Mouse (Mus musculus) MEL (cell line): Measurements from ENCODE around the gene Tssk2. TPM values are rescaled to one million over a fixed set of nuclear protein-coding genes. Genes with fewer than 3 reads are reported as not detected.

Source experiments
- DNase-seq: peaks from one replicate; pipeline ENCODE4 v3.0.0; 2011; ENCODE audit warnings: low read depth, low spot score
- H3K27ac ChIP-seq: 2 replicates; pipeline ENCODE4 v1.5.1; 2012; ENCODE audit warnings: low read depth, mild to moderate bottlenecking, control low read depth, low read length, moderate library complexity; ENCODE audit not compliant: control insufficient read depth
- H3K27me3 ChIP-seq, 2 experiments: fragments of 150-350 bp in 1 of 2; sonication (generic) in 1 of 2; 2 replicates each; pipeline ENCODE4 v1.6.1; 2012; ENCODE audit warnings: low read length in 2 of 2, mild to moderate bottlenecking in 2 of 2, improper control_type of control experiment in 1 of 2, moderate library complexity in 1 of 2; ENCODE audit not compliant: insufficient read depth in 2 of 2, control insufficient read depth in 1 of 2
- H3K36me3 ChIP-seq, 2 experiments: 2 replicates each; pipeline ENCODE4 v1.6.1; 2012 to 2014; ENCODE audit warnings: low read length in 2 of 2, improper control_type of control experiment in 1 of 2, inconsistent platforms in 1 of 2, mild to moderate bottlenecking in 1 of 2; ENCODE audit not compliant: insufficient read depth in 2 of 2, control insufficient read depth in 1 of 2
- H3K4me1 ChIP-seq, 2 experiments: fragments of 150-350 bp in 1 of 2; sonication (generic) in 1 of 2; 2 replicates each; pipeline ENCODE4 v1.6.1; 2012; ENCODE audit warnings: low read length in 2 of 2, improper control_type of control experiment in 1 of 2, mild to moderate bottlenecking in 1 of 2; ENCODE audit not compliant: insufficient read depth in 2 of 2, control insufficient read depth in 1 of 2
- H3K4me3 ChIP-seq, 2 experiments: fragments of 150-350 bp in 1 of 2; sonication (generic) in 1 of 2; 2 replicates each; pipeline ENCODE4 v1.5.1; 2012; ENCODE audit warnings: low read depth in 2 of 2, low read length in 2 of 2, mild to moderate bottlenecking in 2 of 2, moderate library complexity in 2 of 2, control low read depth in 1 of 2, improper control_type of control experiment in 1 of 2; ENCODE audit not compliant: control insufficient read depth in 1 of 2, insufficient read depth in 1 of 2
- H3K79me2 ChIP-seq: 2 replicates; pipeline ENCODE4 v1.6.1; 2012; ENCODE audit warnings: mild to moderate bottlenecking, low read length, moderate library complexity; ENCODE audit not compliant: control insufficient read depth, poor library complexity, insufficient read depth
- H3K9ac ChIP-seq: 2 replicates; pipeline ENCODE4 v1.6.1; 2012; ENCODE audit warnings: low read depth, mild to moderate bottlenecking, control low read depth, low read length, moderate library complexity; ENCODE audit not compliant: control insufficient read depth, poor library complexity, severe bottlenecking
- H3K9me3 ChIP-seq: fragments of 150-350 bp; sonication (generic); replicated peaks from 2 replicates; pipeline ENCODE4 v1.6.1; 2012; ENCODE audit warnings: mild to moderate bottlenecking, low read length, improper control_type of control experiment, moderate library complexity; ENCODE audit not compliant: insufficient read depth
- BHLHE40 ChIP-seq: IDR thresholded peaks from 2 replicates; pipeline ENCODE4 v1.6.1; 2012; ENCODE audit warnings: low read depth, mild to moderate bottlenecking, inconsistent platforms, low read length, improper control_type of control experiment, borderline replicate concordance
- CHD2 ChIP-seq: IDR thresholded peaks from 2 replicates; pipeline ENCODE4 v1.6.1; 2011; ENCODE audit warnings: low read length, improper control_type of control experiment
- CTCF ChIP-seq, 3 experiments: IDR thresholded peaks in 2 of 3; conservative IDR thresholded peaks in 1 of 3; 2 replicates each; pipeline ENCODE4 v1.5.1; 2011 to 2012; ENCODE audit warnings: low read length in 3 of 3, low read depth in 2 of 3, mild to moderate bottlenecking in 2 of 3, improper control_type of control experiment in 1 of 3, inconsistent platforms in 1 of 3, mixed read lengths in 1 of 3, moderate library complexity in 1 of 3; ENCODE audit not compliant: control insufficient read depth in 1 of 3, insufficient read depth in 1 of 3, poor library complexity in 1 of 3, severe bottlenecking in 1 of 3
- ETS1 ChIP-seq: IDR thresholded peaks from 2 replicates; pipeline ENCODE4 v1.6.1; 2012; ENCODE audit warnings: low read depth, mild to moderate bottlenecking, inconsistent platforms, low read length, improper control_type of control experiment, moderate library complexity
- GABPA ChIP-seq: IDR thresholded peaks from 2 replicates; pipeline ENCODE4 v1.6.1; 2012; ENCODE audit warnings: low read depth, mild to moderate bottlenecking, inconsistent platforms, low read length, improper control_type of control experiment, moderate library complexity
- HCFC1 ChIP-seq: IDR thresholded peaks from 2 replicates; pipeline ENCODE4 v1.6.1; 2012; ENCODE audit warnings: low read depth, mild to moderate bottlenecking, inconsistent platforms, low read length, improper control_type of control experiment, moderate library complexity
- MEF2A ChIP-seq: IDR thresholded peaks from 2 replicates; pipeline ENCODE4 v1.6.1; 2014; ENCODE audit warnings: low read depth, mild to moderate bottlenecking, inconsistent platforms, low read length, improper control_type of control experiment; ENCODE audit not compliant: poor library complexity, insufficient replicate concordance, severe bottlenecking; ENCODE audit errors: extremely low read depth
- MXI1 ChIP-seq: IDR thresholded peaks from 2 replicates; pipeline ENCODE4 v1.6.1; 2011; ENCODE audit warnings: mild to moderate bottlenecking, low read depth, low read length, improper control_type of control experiment
- MYC ChIP-seq: IDR thresholded peaks from 2 replicates; pipeline ENCODE4 v1.6.1; 2011; ENCODE audit warnings: low read depth, mild to moderate bottlenecking, low read length, improper control_type of control experiment, moderate library complexity
- NRF1 ChIP-seq: IDR thresholded peaks from 2 replicates; pipeline ENCODE4 v1.6.1; 2014; ENCODE audit warnings: low read depth, mild to moderate bottlenecking, inconsistent platforms, low read length, improper control_type of control experiment, moderate library complexity; ENCODE audit not compliant: poor library complexity, insufficient read depth, severe bottlenecking
- POLR2A ChIP-seq, 2 experiments: IDR thresholded peaks; 2 replicates each; pipeline ENCODE4 v1.6.1; 2011 to 2012; ENCODE audit warnings: low read length in 2 of 2, mild to moderate bottlenecking in 2 of 2, control low read depth in 1 of 2, improper control_type of control experiment in 1 of 2, low read depth in 1 of 2, moderate library complexity in 1 of 2; ENCODE audit not compliant: control insufficient read depth in 1 of 2, insufficient read depth in 1 of 2, poor library complexity in 1 of 2
- POLR2AphosphoS2 ChIP-seq: IDR thresholded peaks from 2 replicates; pipeline ENCODE4 v1.6.1; 2011; ENCODE audit warnings: low read length, improper control_type of control experiment
- POLR2AphosphoS5 ChIP-seq: IDR thresholded peaks from 2 replicates; pipeline ENCODE4 v1.6.1; 2012; ENCODE audit warnings: low read depth, borderline replicate concordance, mild to moderate bottlenecking, inconsistent platforms, low read length, moderate library complexity, mixed read lengths
- RAD21 ChIP-seq: IDR thresholded peaks from 2 replicates; pipeline ENCODE4 v1.6.1; 2011; ENCODE audit warnings: mild to moderate bottlenecking, low read depth, low read length, improper control_type of control experiment
- SIN3A ChIP-seq: IDR thresholded peaks from 2 replicates; pipeline ENCODE4 v1.6.1; 2012; ENCODE audit warnings: low read length, improper control_type of control experiment, inconsistent platforms
- SMC3 ChIP-seq: IDR thresholded peaks from 2 replicates; pipeline ENCODE4 v1.6.1; 2011; ENCODE audit warnings: low read depth, low read length, improper control_type of control experiment
- USF2 ChIP-seq, 2 experiments: IDR thresholded peaks; 2 replicates each; pipeline ENCODE4 v1.6.1; 2011 to 2012; ENCODE audit warnings: improper control_type of control experiment in 2 of 2, low read length in 2 of 2, borderline replicate concordance in 1 of 2, inconsistent platforms in 1 of 2, low read depth in 1 of 2, mild to moderate bottlenecking in 1 of 2; ENCODE audit not compliant: insufficient read depth in 1 of 2
- ZC3H11A ChIP-seq: IDR thresholded peaks from 2 replicates; pipeline ENCODE4 v1.6.1; 2012; ENCODE audit warnings: low read depth, mild to moderate bottlenecking, inconsistent platforms, low read length, improper control_type of control experiment
- ZMIZ1 ChIP-seq: IDR thresholded peaks from 2 replicates; pipeline ENCODE4 v1.6.1; 2012; ENCODE audit warnings: low read depth, mild to moderate bottlenecking, inconsistent platforms, low read length, improper control_type of control experiment, moderate library complexity
- polyA plus RNA-seq, 2 experiments: library from polyadenylated mRNA; stranded (reverse) in 1 of 2; unstranded in 1 of 2; fragments of >175 nt in 1 of 2; fragments of >200 nt in 1 of 2; gene quantifications; 2 replicates each; pipeline versions ENCODE4 v1.2.1 to v1.2.4; 2012; ENCODE audit warnings: low replicate concordance in 2 of 2, low read depth in 1 of 2; ENCODE audit not compliant: insufficient read length in 2 of 2, insufficient read depth in 1 of 2, missing spikeins in 1 of 2
- total RNA-seq: library from RNA; depleted of rRNA; stranded (reverse); fragments of 300-350 nt; gene quantifications from 2 replicates; pipeline ENCODE4 v1.2.3, GENCODE M21; 2012

Tssk2 gene
- total and polyA plus RNA-seq, 3 experiments = 0.24 TPM; not detected in 2

DNA sequence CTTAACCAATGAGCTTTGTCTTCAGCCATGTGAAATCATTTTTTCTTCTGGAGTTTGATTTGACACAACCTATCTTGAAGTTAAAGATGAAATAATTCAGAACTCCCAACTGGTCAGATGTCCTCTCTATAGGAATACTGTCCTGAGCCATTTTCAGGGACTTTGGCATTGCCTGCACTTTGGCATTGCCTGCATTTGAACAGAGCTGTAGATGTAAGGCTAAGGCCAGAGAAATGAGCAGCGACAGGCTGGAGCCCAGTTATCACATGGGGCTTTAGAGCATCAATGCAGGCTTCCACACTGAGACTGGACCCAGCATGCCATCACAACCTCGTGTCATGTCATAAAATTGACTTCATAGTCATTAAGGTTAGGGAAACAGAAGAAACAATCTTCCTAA, 45.2 kb upstream of the Tssk2 start:
- Histone ChIP-seq H3K27me3 (no peaks in the 10 kb centered on the region), H3K79me2 (no peaks in the 10 kb centered on the region), H3K4me1 (peaks cover 2 to 6% of the 10 kb centered on the region in 2 experiments; a peak in 3 of 4 replicates), H3K9ac (no peak overlapping the region), H3K36me3 (peaks cover 6 to 17% of the 10 kb centered on the region in 2 experiments), H3K9me3 (no peaks in the 10 kb centered on the region), H3K4me3 (no peak overlapping the region), H3K27ac (no peak overlapping the region)
- TF ChIP-seq BHLHE40 (no peak), GABPA (no peak), ZMIZ1 (no peak), ETS1 (no peak), POLR2A (IDR thresholded peaks at IDR 0.05; ENCODE audit: control insufficient read depth in 1 of 2, insufficient read depth in 1 of 2, low read depth in 1 of 2, low read length in 2 of 2, poor library complexity in 1 of 2) (no peak)
- DNase-seq = no peak

DNA sequence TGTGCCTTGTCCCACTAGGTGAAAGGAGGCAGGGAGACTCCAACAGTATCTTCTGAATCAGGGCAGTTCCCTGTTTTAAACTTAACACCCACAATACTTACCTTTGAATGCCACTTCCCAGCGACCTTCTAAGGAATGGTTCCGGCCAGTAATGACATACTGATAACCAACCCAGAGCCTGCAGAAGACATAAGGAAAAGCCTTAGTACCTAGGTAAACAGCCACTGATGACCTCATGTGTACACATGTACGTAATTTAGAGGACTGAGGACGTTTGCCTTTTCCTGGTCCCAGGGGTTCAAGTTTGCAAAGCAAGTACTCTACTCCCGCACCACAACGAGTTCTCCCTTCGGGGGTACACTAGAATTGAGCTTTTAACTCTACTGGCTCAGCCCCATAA, 41.3 kb upstream of the Tssk2 start:
- H3K27ac ChIP-seq = no peak overlapping the region
- no peak for DNase-seq
- H3K9ac ChIP-seq = no peak overlapping the region
- no peaks in the 10 kb centered on the region for H3K27me3 ChIP-seq
- H3K4me3 ChIP-seq = no peak overlapping the region
- no peak for TF ChIP-seq ZMIZ1
- no peak for TF ChIP-seq POLR2AphosphoS2
- TF ChIP-seq SIN3A = no peak
- TF ChIP-seq USF2 (IDR thresholded peaks at IDR 0.05; ENCODE audit: borderline replicate concordance in 1 of 2, insufficient read depth in 1 of 2, low read depth in 1 of 2, low read length in 2 of 2) = no peak
- no peak for TF ChIP-seq MYC
- H3K79me2 ChIP-seq = no peaks in the 10 kb centered on the region
- H3K36me3 ChIP-seq = peaks cover 0 to 18% of the 10 kb centered on the region in 2 experiments; a peak in 2 of 4 replicates
- no peaks in the 10 kb centered on the region for H3K9me3 ChIP-seq
- no peaks in the 10 kb centered on the region for H3K4me1 ChIP-seq

DNA sequence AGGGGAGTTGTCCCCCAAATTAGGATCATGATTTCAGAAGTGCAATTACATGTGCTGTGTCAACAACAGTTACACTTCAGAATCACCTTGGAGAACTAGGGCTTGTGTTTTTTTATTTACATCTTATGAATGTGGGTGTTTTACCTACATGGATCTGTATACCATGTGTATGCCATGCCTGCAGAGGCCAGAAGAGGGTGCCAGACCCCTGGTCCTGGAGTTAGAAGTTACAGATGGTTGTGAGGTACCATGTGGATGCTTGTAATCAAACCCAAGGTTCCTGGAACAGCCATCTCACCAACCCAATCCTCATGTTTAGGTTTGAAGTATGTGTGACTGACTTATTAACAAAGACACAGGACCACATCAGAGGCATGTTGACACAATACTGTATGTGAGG, 39.8 kb upstream of the Tssk2 start:
- H3K9ac ChIP-seq = no peak overlapping the region
- H3K9me3 ChIP-seq = no peaks in the 10 kb centered on the region
- TF ChIP-seq ZC3H11A = peak; percentile 45; the same call in 1 of the 2 replicates
- TF ChIP-seq MYC = 0 out of 2 replicates have a peak, but pooled peaks have one; percentile 51
- TF ChIP-seq NRF1 = no peak
- TF ChIP-seq MXI1 = no peak
- no peak for TF ChIP-seq MEF2A
- TF ChIP-seq SMC3 = peak; percentile 66
- TF ChIP-seq USF2 (IDR thresholded peaks at IDR 0.05; ENCODE audit: borderline replicate concordance in 1 of 2, insufficient read depth in 1 of 2, low read depth in 1 of 2, low read length in 2 of 2) = no peak
- TF ChIP-seq CHD2 = no peak
- no peak for TF ChIP-seq HCFC1
- TF ChIP-seq RAD21 = peak; percentile 73
- no peak for TF ChIP-seq POLR2AphosphoS5
- TF ChIP-seq CTCF (IDR thresholded peaks at IDR 0.05 in 2 of 3, conservative IDR thresholded peaks at IDR 0.05 in 1 of 3; ENCODE audit: control insufficient read depth in 1 of 3, insufficient read depth in 1 of 3, low read depth in 2 of 3, low read length in 3 of 3, poor library complexity in 1 of 3, severe bottlenecking in 1 of 3) = peak; percentile 73 to 76 (median 73)
- H3K4me3 ChIP-seq = no peak overlapping the region
- no peak overlapping the region for H3K27ac ChIP-seq
- H3K79me2 ChIP-seq = no peaks in the 10 kb centered on the region
- peak; percentile 55 for DNase-seq
- H3K4me1 ChIP-seq = no peaks in the 10 kb centered on the region
- H3K36me3 ChIP-seq = peaks cover 0 to 20% of the 10 kb centered on the region in 2 experiments; a peak in 2 of 4 replicates
- H3K27me3 ChIP-seq = no peaks in the 10 kb centered on the region
